Mouse (Mus musculus) liver, embryonic 12.5 days (tissue): ENCODE results near the gene Mrpl17. TPM values are rescaled to one million over a fixed set of nuclear protein-coding genes. Genes with fewer than 3 reads are reported as not detected.
A peak's percentile ranks its signal among the peaks of the same experiment; 100 is the strongest.

ENCODE experiments used
- ATAC-seq: fragments of 200-750 bp; cut with Nextera tagmentation; 2 replicates; pipeline ENCODE4 v1.8.0; 2017; ENCODE audit warnings: moderate number of reproducible peaks, mild to moderate bottlenecking, moderate library complexity
- H3K27ac ChIP-seq: fragments of 300-500 bp; sonication (generic); 2 replicates; pipeline ENCODE4 v1.5.1; 2016; ENCODE audit warnings: mild to moderate bottlenecking
- H3K27me3 ChIP-seq: fragments of 300-500 bp; sonication (generic); replicated peaks from 2 replicates; pipeline ENCODE4 v1.6.1; 2016; ENCODE audit warnings: mild to moderate bottlenecking, moderate library complexity
- H3K36me3 ChIP-seq: fragments of 300-500 bp; sonication (generic); 2 replicates; pipeline ENCODE4 v1.6.1; 2016; ENCODE audit warnings: mild to moderate bottlenecking, moderate library complexity
- H3K4me1 ChIP-seq: fragments of 300-500 bp; sonication (generic); 2 replicates; pipeline ENCODE4 v1.6.1; 2016
- H3K4me2 ChIP-seq: fragments of 300-500 bp; sonication (generic); 2 replicates; pipeline ENCODE4 v1.6.1; 2016; ENCODE audit warnings: mild to moderate bottlenecking, moderate library complexity
- H3K4me3 ChIP-seq: fragments of 300-500 bp; sonication (generic); 2 replicates; pipeline ENCODE4 v1.5.1; 2016; ENCODE audit warnings: mild to moderate bottlenecking, moderate library complexity
- H3K9ac ChIP-seq: fragments of 300-500 bp; sonication (generic); 2 replicates; pipeline ENCODE4 v1.6.1; 2016; ENCODE audit warnings: mild to moderate bottlenecking, moderate library complexity
- H3K9me3 ChIP-seq: fragments of 300-500 bp; sonication (generic); replicated peaks from 2 replicates; pipeline ENCODE4 v1.6.1; 2016; ENCODE audit warnings: mild to moderate bottlenecking, moderate library complexity
- WGBS: fragments of 180-500 bp; shearing (Covaris S2); methylation state at CpG from one replicate; pipeline ENCODE4 v1.1.7; 2016; ENCODE audit not compliant: insufficient replicate concordance; 5-methylcytosine and 5-hydroxymethylcytosine counted together
- polyA plus RNA-seq: library from polyadenylated mRNA; unstranded; fragments of >200 nt; fragmentation: Nextera tagmentation; extraction: Ambion mirVana; gene quantifications from 2 replicates; pipeline ENCODE4 v1.2.1, GENCODE M21; 2016

Gene Mrpl17
- polyA plus RNA-seq, 1 experiment from 2014 or later = 351 TPM

GRCm38 (mm10) chr7:105762517-105763270, 48.2 kb downstream of the Mrpl17 start:
- no peaks in the 10 kb centered on the region for H3K9me3 ChIP-seq
- H3K27me3 ChIP-seq = peaks cover 53% of the 10 kb centered on the region
- no peak overlapping the region for H3K9ac ChIP-seq
- no peak overlapping the region for H3K27ac ChIP-seq
- peaks cover 17% of the 10 kb centered on the region for H3K36me3 ChIP-seq
- H3K4me3 ChIP-seq = peak overlapping the region; percentile 42
- 9% methylated on average over 55 of the region's 55 CpGs for WGBS
- peaks cover 12% of the 10 kb centered on the region; the same call in 1 of the 2 replicates for H3K4me1 ChIP-seq
- ATAC-seq = peak; percentile 23
- H3K4me2 ChIP-seq = peak overlapping the region; percentile 63

DNA sequence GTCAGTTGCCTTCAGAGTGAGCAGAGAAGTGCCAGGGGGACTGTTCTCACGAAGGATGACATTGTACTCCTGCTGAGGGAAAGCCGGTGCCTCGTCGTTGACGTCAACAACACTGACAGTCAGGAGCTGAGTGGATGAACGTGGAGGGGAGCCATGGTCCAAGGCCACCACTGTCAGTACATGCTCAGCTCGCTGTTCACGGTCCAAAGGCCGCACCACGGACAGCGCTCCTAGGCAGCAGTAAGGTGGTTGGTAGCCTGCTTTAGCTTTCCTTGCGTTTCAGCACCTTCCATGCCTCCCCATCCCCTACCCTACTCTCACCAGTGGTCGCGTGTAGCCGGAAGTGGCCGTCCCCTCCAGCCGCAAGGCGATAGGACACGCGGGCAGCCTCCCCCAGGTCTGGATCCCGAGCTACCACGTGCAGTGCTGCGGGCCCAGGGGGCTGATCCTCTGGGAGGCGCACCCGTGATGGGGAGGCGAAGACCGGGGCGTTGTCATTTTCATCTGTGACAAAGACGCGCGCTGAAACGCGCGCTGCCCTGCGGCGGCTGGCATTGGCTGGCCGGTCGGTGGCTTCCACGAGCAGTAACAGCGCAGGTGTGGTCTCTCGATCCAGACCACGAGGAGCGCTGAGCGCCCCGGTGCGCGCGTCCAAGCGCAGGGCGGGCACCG, 49.0 kb downstream of the Mrpl17 start:
- Histone ChIP-seq H3K27me3 (peaks cover 53% of the 10 kb centered on the region), H3K4me1 (peaks cover 8% of the 10 kb centered on the region; the same call in 1 of the 2 replicates), H3K36me3 (peaks cover 17% of the 10 kb centered on the region), H3K9ac (no peak overlapping the region), H3K9me3 (no peaks in the 10 kb centered on the region), H3K4me2 (peak overlapping the region; percentile 63), H3K27ac (no peak overlapping the region), H3K4me3 (peak overlapping the region; percentile 42)
- ATAC-seq = peak; percentile 44
- 11% methylated on average over 51 of the region's 51 CpGs for WGBS

GRCm38 (mm10) chr7:105753281-105753680, 57.6 kb downstream of the Mrpl17 start:
- H3K4me2 ChIP-seq = no peak overlapping the region
- 0 out of 2 replicates have a peak overlapping the region, but pooled peaks have one; percentile 8 for H3K9ac ChIP-seq
- no peaks in the 10 kb centered on the region for H3K9me3 ChIP-seq
- H3K27me3 ChIP-seq = 0 out of 2 replicates have a peak, but pooled peaks cover 4% of the 10 kb centered on the region
- 73% methylated on average over 10 of the region's 10 CpGs for WGBS
- no peak for ATAC-seq
- no peak overlapping the region for H3K27ac ChIP-seq
- no peak overlapping the region for H3K4me3 ChIP-seq
- peaks cover 27% of the 10 kb centered on the region for H3K36me3 ChIP-seq
- peaks cover 20% of the 10 kb centered on the region for H3K4me1 ChIP-seq

Other genes with a start within 250 kb of the Mrpl17 start
- 6.3 and 6.7 TPM in 2 replicates for gene Apbb1, start 229.4 kb downstream of the Mrpl17 start, polyA plus RNA-seq
- 81.9 and 84.3 TPM in 2 replicates for gene Hpx, start 211.0 kb downstream of the Mrpl17 start, polyA plus RNA-seq
- gene Trim3, start 177.5 kb downstream of the Mrpl17 start, polyA plus RNA-seq = 7.7 and 8.0 TPM in 2 replicates
- gene Timm10b, start 171.0 kb downstream of the Mrpl17 start, polyA plus RNA-seq = 159 and 163 TPM in 2 replicates
- 24.5 and 26.8 TPM in 2 replicates for gene Arfip2, start 170.7 kb downstream of the Mrpl17 start, polyA plus RNA-seq
- 10.2 and 13.2 TPM in 2 replicates for gene Gm45799, start 170.5 kb downstream of the Mrpl17 start, polyA plus RNA-seq
- gene Dnhd1, start 160.3 kb downstream of the Mrpl17 start, polyA plus RNA-seq = 0.24 and 0.47 TPM in 2 replicates
- 149 and 159 TPM in 2 replicates for gene Ilk, start 74.5 kb downstream of the Mrpl17 start, polyA plus RNA-seq
- gene Rrp8, start 73.7 kb downstream of the Mrpl17 start, polyA plus RNA-seq = 28.8 and 29.1 TPM in 2 replicates
- 232 and 233 TPM in 2 replicates for gene Taf10, start 66.7 kb downstream of the Mrpl17 start, polyA plus RNA-seq
- gene Tpp1, start 58.9 kb downstream of the Mrpl17 start, polyA plus RNA-seq = 62.3 and 64.7 TPM in 2 replicates
- gene Dchs1, start 23.4 kb downstream of the Mrpl17 start, polyA plus RNA-seq = 1.9 and 2.0 TPM in 2 replicates
- gene Gm4070, start 142.9 kb upstream of the Mrpl17 start, polyA plus RNA-seq = 0.49 and 1.0 TPM in 2 replicates